Mouse (Mus musculus) embryonic facial prominence, embryonic 10.5 days (tissue): ENCODE data around the gene Hist1h2bn. TPM values are rescaled to one million over a fixed set of nuclear protein-coding genes. Genes with fewer than 3 reads are reported as not detected.
"Not testable (repeated sequence)": the region's sequence is repeated elsewhere in the genome, so short reads cannot be mapped to it uniquely, and the experiment has no call there.

Experiments used
- DNase-seq: peaks from one replicate; pipeline ENCODE4 v3.0.0-alpha.2; 2017; ENCODE audit warnings: low spot score
- H3K27ac ChIP-seq: fragments of 300-500 bp; sonication (generic); replicated peaks from 2 replicates; pipeline ENCODE4 v1.5.1; 2016; ENCODE audit warnings: mild to moderate bottlenecking
- H3K27me3 ChIP-seq: fragments of 300-500 bp; sonication (generic); replicated peaks from 2 replicates; pipeline ENCODE4 v1.6.1; 2016; ENCODE audit warnings: low read depth, mild to moderate bottlenecking; ENCODE audit not compliant: poor library complexity, severe bottlenecking
- H3K36me3 ChIP-seq: fragments of 300-500 bp; sonication (generic); replicated peaks from 2 replicates; pipeline ENCODE4 v1.6.1; 2016; ENCODE audit warnings: mild to moderate bottlenecking, moderate library complexity
- H3K4me1 ChIP-seq: fragments of 300-500 bp; sonication (generic); 2 replicates; pipeline ENCODE4 v1.6.1; 2016
- H3K4me3 ChIP-seq: fragments of 300-500 bp; sonication (generic); 2 replicates; pipeline ENCODE4 v1.5.1; 2016; ENCODE audit warnings: mild to moderate bottlenecking, moderate library complexity
- H3K9me3 ChIP-seq: fragments of 300-500 bp; sonication (generic); 2 replicates; pipeline ENCODE4 v1.6.1; 2016; ENCODE audit warnings: mild to moderate bottlenecking
- WGBS: fragments of 180-500 bp; shearing (Covaris S2); methylation state at CpG from one replicate; pipeline ENCODE4 v1.1.7; 2016; 5-methylcytosine and 5-hydroxymethylcytosine counted together
- polyA plus RNA-seq: library from polyadenylated mRNA; unstranded; fragments of >200 nt; fragmentation: Nextera tagmentation; extraction: Ambion mirVana; gene quantifications from 2 replicates; pipeline ENCODE4 v1.2.1, GENCODE M21; 2016

Hist1h2bn gene
- 3.6 and 4.0 TPM in 2 replicates for polyA plus RNA-seq

- H3K27me3 ChIP-seq, H3K9me3 ChIP-seq, H3K36me3 ChIP-seq: not testable (repeated sequence)
- WGBS: under 1% methylated on average over 50 of the region's 50 CpGs
- H3K27ac ChIP-seq: peak within 1 kb of the TSS; percentile 94
- peak; percentile 81 for DNase-seq
- H3K4me1 ChIP-seq: peaks cover 38% of the 10 kb centered on the region
- peak within 1 kb of the TSS; percentile 61 for H3K4me3 ChIP-seq
Measured at GRCm38 (mm10) chr13:21753524-21754285, at the start of gene Hist1h2bn, which contains the start of gene Hist1h2ak. TSS of gene Hist1h2bn (plus strand) at chr13:21754123. TSS of gene Hist1h2ak (minus strand) at chr13:21753827.

GRCm38 (mm10) chr13:21706669-21707068, 47.3 kb upstream of the Hist1h2bn start:
- H3K27ac ChIP-seq: no peak overlapping the region
- H3K9me3 ChIP-seq: no peaks in the 10 kb centered on the region
- no peak for DNase-seq
- peaks cover 4% of the 10 kb centered on the region; the same call in 1 of the 2 replicates for H3K4me1 ChIP-seq
- no peaks in the 10 kb centered on the region for H3K27me3 ChIP-seq
- 74% methylated on average over 4 of the region's 4 CpGs for WGBS
- no peak overlapping the region for H3K4me3 ChIP-seq
- H3K36me3 ChIP-seq: no peaks in the 10 kb centered on the region

DNA sequence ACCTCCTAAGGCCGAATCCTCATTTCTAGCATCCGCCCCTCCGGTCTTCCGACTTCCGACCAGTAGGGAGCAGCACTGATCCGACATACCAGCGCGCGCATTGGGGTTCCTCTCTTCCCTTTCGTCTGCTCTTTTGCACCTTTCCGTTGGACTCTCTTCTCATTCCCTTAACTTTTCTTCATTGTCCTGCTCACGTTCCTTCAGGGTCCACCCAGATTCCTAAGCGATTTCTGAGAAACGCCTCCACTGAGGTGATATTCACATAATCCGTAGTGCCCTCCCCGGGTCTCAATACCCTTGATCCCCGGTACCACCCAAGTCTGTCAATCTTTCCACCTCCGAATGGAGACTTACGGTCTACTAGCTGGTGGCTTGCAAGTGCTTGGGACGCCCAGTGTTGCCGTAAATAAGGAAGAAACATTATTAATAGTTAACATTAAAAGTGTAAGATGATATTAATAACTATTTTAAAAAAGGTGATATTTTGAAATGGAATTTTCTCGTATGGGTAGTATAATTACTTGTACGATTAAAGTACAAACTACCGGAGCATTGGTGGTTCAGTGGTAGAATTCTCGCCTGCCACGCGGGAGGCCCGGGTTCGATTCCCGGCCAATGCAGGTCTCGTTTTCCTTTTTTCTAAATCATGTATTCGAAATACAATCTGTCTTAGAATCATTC, 43.8 kb upstream of the Hist1h2bn start:
- H3K9me3 ChIP-seq: no peaks in the 10 kb centered on the region
- peak overlapping the region; percentile 71 for H3K4me3 ChIP-seq
- peak; percentile 89 for DNase-seq
- H3K27ac ChIP-seq: peak overlapping the region; percentile 86
- no peaks in the 10 kb centered on the region for H3K27me3 ChIP-seq
- peaks cover 10% of the 10 kb centered on the region for H3K4me1 ChIP-seq
- under 1% methylated on average over 32 of the region's 32 CpGs for WGBS
- no peaks in the 10 kb centered on the region for H3K36me3 ChIP-seq

DNA sequence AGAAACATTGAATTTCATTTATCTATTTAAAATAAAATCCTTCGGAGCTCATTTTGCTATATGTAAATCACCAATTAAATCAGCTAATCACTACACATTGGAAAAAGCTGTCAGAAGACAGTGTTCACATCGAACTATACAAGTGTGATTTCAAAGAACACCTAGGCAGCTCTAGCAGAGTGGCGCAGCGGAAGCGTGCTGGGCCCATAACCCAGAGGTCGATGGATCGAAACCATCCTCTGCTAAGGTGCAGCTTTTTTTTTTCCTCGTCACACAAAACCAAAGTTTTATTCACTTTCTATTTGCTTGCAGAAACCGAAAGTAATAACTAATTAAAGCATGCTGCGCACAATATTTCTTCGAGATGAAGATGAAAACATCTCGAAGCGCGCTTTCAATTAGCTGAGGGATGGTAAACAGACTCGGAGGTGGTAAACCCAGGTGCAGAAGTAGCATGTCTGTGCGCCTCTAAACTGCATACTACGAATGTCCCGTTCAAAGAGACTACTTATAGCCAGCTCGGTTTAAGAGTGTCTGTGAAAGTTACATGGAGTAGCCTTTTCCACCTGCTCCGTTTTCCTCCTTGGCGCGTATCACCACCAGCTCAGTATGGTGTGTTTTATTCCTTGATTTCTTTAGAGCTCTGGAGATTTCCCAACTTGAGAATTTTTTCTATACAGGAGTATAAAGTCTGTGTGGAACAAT, 43.0 kb upstream of the Hist1h2bn start:
- Histone ChIP-seq H3K27ac (peak overlapping the region; percentile 66), H3K36me3 (no peaks in the 10 kb centered on the region), H3K27me3 (no peaks in the 10 kb centered on the region), H3K4me1 (peaks cover 14% of the 10 kb centered on the region), H3K4me3 (peak overlapping the region; percentile 71), H3K9me3 (no peaks in the 10 kb centered on the region)
- peak; percentile 75 for DNase-seq
- 3% methylated on average over 22 of the region's 22 CpGs for WGBS

GRCm38 (mm10) chr13:21711698-21712097, 42.2 kb upstream of the Hist1h2bn start:
- no peaks in the 10 kb centered on the region for H3K9me3 ChIP-seq
- H3K27me3 ChIP-seq: no peaks in the 10 kb centered on the region
- no peak for DNase-seq
- 35% methylated on average over 4 of the region's 4 CpGs for WGBS
- H3K27ac ChIP-seq: no peak overlapping the region
- peaks cover 14% of the 10 kb centered on the region for H3K4me1 ChIP-seq
- H3K36me3 ChIP-seq: no peaks in the 10 kb centered on the region
- peak overlapping the region; percentile 71 for H3K4me3 ChIP-seq

GRCm38 (mm10) chr13:21714725-21715124, 39.2 kb upstream of the Hist1h2bn start:
- WGBS: 2% methylated on average over 7 of the region's 7 CpGs
- DNase-seq: peak; percentile 57
- peak overlapping the region; percentile 61 for H3K4me3 ChIP-seq
- H3K36me3 ChIP-seq: no peaks in the 10 kb centered on the region
- no peaks in the 10 kb centered on the region for H3K9me3 ChIP-seq
- no peaks in the 10 kb centered on the region for H3K27me3 ChIP-seq
- H3K4me1 ChIP-seq: peaks cover 24% of the 10 kb centered on the region
- peak overlapping the region; percentile 93 for H3K27ac ChIP-seq

DNA sequence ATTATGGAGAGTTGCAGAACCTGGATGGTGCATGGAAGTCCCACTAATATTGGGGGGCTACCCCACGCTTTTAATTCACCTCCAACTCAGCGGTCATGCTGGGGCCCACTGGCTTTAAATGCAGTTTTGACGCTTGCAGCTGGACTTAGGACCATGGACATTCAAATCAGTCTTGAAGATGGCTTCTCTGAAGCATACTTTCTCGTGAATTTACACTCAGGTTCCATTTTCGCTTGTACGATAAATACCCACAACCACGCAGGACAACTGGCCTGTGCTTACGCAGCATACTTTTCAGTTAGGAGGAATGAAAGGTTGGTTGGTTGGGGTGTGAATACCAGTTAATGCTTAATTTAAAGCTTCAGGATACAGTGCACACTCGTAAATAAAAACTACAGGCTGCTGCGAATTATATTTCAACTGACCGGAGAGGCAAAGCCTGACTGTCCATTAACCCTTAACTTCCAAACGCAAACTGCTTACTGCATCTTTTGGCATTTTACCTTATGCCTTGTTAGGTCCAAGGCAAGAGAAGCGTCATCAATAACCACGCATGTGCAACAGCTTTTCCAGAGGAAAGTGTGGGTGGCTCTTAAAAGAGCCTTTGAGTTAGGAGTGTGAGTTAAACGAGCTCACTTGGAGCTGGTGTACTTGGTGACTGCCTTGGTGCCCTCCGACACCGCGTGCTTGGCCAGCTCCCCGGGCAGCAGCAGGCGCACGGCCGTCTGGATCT, 38.6 kb upstream of the Hist1h2bn start:
- H3K27ac ChIP-seq: peak overlapping the region; percentile 93
- no peaks in the 10 kb centered on the region for H3K36me3 ChIP-seq
- WGBS: 1% methylated on average over 22 of the region's 22 CpGs
- no peaks in the 10 kb centered on the region for H3K9me3 ChIP-seq
- H3K4me3 ChIP-seq: peak overlapping the region; percentile 61
- peak; percentile 50 for DNase-seq
- peaks cover 28% of the 10 kb centered on the region for H3K4me1 ChIP-seq
- H3K27me3 ChIP-seq: no peaks in the 10 kb centered on the region

- not testable (repeated sequence) for H3K9me3 ChIP-seq, H3K27me3 ChIP-seq, H3K36me3 ChIP-seq
- DNase-seq: peak; percentile 83
- Histone ChIP-seq H3K27ac (peak within 1 kb of the TSS; percentile 95), H3K4me3 (peak within 1 kb of the TSS; percentile 64), H3K4me1 (peaks cover 35% of the 10 kb centered on the region)
- under 1% methylated on average over 41 of the region's 50 CpGs for WGBS
Measured at GRCm38 (mm10) chr13:21715864-21716539, 37.9 kb upstream of the Hist1h2bn start, which contains the start of the genes Hist1h2bl and Hist1h2ai. TSS of gene Hist1h2bl (minus strand) at chr13:21716143. TSS of gene Hist1h2ai (plus strand) at chr13:21716422.

GRCm38 (mm10) chr13:21716540-21717391, 37.2 kb upstream of the Hist1h2bn start:
- Histone ChIP-seq H3K4me1 (peaks cover 32% of the 10 kb centered on the region), H3K27ac (peak overlapping the region; percentile 95), H3K4me3 (peak overlapping the region; percentile 64)
- not testable (repeated sequence) for H3K36me3 ChIP-seq, H3K9me3 ChIP-seq, H3K27me3 ChIP-seq
- DNase-seq: peak; percentile 62
- WGBS: under 1% methylated on average over 16 of the region's 38 CpGs

DNA sequence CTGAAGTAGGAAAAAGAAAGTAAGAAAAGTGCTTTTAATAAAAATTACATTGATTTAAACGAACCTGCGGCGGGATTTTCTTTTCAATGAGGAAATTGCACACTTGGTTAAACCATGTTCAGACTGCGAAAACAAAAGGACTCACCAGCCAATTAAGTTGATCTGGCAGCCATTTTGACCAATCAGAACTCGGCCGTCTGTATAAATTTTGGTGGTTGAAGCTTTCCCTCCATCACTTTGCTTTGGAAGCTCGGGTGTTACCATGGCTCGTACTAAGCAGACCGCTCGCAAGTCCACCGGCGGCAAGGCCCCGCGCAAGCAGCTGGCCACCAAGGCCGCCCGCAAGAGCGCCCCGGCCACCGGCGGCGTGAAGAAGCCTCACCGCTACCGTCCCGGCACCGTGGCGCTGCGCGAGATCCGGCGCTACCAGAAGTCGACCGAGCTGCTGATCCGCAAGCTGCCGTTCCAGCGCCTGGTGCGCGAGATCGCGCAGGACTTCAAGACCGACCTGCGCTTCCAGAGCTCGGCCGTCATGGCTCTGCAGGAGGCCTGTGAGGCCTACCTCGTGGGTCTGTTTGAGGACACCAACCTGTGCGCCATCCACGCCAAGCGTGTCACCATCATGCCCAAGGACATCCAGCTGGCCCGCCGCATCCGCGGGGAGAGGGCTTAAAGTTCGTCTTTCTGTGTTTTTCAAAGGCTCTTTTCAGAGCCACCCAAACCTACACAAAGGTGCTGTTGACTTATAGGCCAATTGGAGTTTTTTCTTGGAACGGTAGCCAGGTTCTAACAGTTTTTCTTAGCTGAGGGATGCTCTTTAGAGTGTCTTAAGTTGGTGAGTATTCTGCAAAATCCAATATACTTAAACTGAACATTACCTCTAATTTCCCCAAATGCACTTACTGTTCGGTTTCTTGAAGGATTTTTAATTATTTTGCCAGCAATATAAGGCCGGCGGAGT, 36.2 kb upstream of the Hist1h2bn start, which contains the start of gene Hist1h3h:
TSS of gene Hist1h3h (plus strand) at position 263 of the 961 bp plus-strand sequence.
- not testable (repeated sequence) for H3K27me3 ChIP-seq, H3K36me3 ChIP-seq, H3K9me3 ChIP-seq
- peak within 1 kb of the TSS; percentile 65 for H3K4me3 ChIP-seq
- under 1% methylated on average over 30 of the region's 56 CpGs for WGBS
- peaks cover 36% of the 10 kb centered on the region for H3K4me1 ChIP-seq
- peak; percentile 87 for DNase-seq
- H3K27ac ChIP-seq: peak within 1 kb of the TSS; percentile 96
